Mouse (Mus musculus): ENCODE data around the gene Ptp4a2.
"Not testable (repeated sequence)": the region's sequence is repeated elsewhere in the genome, so short reads cannot be mapped to it uniquely, and the experiment has no call there.

Gene Ptp4a2

GRCm38 (mm10) chr4:129810798-129811604, at the start of gene Ptp4a2:
Gene Ptp4a2, plus strand, starts transcription at chr4:129811219.
- no peak for DNase-seq (ENCODE audit: low spot score in 2 of 2)

- DNase-seq (ENCODE audit: low spot score in 2 of 2): no peak
Measured at GRCm38 (mm10) chr4:129761606-129762005, 49.4 kb upstream of the Ptp4a2 start.

DNA sequence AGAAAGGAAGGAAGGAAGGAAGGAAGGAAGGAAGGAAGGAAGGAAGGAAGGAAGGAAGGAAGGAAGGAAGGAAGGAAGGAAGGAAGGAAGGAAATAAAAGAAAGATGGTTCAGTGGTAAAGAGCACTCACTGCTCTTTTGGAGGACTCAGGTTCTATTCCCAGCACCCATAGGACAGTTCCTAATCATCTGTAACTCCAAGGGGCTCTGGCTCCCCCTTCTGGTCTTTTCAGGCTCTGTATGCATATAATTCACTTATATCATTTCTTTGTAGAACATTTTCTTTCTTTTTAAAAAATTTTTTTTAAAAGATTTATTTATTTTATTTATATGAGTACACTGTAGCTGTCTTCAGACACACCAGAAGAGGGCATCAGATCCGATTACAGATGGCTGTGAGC, 48.5 kb upstream of the Ptp4a2 start:
- DNase-seq (ENCODE audit: low spot score in 2 of 2): not testable (repeated sequence)

GRCm38 (mm10) chr4:129765351-129765750, 45.7 kb upstream of the Ptp4a2 start:
- no peak for DNase-seq (ENCODE audit: low spot score in 2 of 2)

DNA sequence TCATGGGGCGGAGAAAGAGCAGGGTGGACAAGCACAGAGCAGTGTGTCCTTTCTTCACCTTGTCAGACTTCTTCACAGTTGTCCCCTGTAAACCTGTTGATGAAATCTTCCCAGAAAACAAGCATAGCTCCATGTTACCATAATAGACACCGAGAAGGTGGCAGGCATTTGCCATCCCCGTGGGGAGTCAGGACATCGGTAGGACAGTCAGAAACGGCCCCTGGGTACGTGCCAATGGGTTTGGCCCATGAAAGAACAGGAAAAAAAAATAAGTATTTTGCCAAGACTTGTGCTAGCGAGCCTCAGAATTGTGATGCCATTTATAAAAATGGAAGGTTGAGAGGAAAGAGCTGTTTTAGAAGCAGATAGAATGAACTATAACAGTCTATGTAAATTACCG, 43.2 kb upstream of the Ptp4a2 start:
- DNase-seq (ENCODE audit: low spot score in 2 of 2): no peak

- DNase-seq (ENCODE audit: low spot score in 2 of 2): not testable (repeated sequence)
Measured at GRCm38 (mm10) chr4:129768742-129769141, 42.3 kb upstream of the Ptp4a2 start.

- no peak for DNase-seq (ENCODE audit: low spot score in 2 of 2)
Measured at GRCm38 (mm10) chr4:129770600-129770999, 40.4 kb upstream of the Ptp4a2 start.

- DNase-seq (ENCODE audit: low spot score in 2 of 2): no peak
Measured at GRCm38 (mm10) chr4:129771314-129771671, 39.7 kb upstream of the Ptp4a2 start.

- no peak for DNase-seq (ENCODE audit: low spot score in 2 of 2)
Measured at GRCm38 (mm10) chr4:129771672-129772521, 39.1 kb upstream of the Ptp4a2 start.

- DNase-seq (ENCODE audit: low spot score in 2 of 2): peak in 1 of 2 experiments; percentile 48
Measured at GRCm38 (mm10) chr4:129781881-129782675, 28.9 kb upstream of the Ptp4a2 start.

DNA sequence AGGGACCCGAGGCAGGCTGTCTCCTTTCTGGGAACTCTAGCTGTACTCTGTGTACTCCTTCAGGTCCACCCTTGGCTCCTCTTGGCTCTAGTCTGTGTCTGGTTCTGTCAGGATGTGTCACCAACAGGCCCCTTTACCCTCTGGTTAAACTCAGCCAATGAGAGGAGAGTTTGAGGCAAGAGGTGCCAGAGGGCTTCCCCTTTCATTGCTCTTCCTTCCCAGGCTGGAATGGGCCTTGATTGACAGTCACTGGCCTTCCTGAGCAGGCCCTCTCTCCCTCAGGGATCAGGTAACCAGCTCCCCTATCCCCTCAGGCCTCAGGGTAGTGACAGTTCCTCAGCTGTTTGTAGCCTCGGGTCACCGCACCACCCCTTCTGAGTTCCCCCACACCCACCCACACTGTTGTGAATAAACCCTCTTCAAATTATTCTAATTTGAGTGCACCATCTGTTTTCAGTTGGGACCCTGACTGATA, 28.1 kb upstream of the Ptp4a2 start:
- no peak for DNase-seq (ENCODE audit: low spot score in 2 of 2)

DNA sequence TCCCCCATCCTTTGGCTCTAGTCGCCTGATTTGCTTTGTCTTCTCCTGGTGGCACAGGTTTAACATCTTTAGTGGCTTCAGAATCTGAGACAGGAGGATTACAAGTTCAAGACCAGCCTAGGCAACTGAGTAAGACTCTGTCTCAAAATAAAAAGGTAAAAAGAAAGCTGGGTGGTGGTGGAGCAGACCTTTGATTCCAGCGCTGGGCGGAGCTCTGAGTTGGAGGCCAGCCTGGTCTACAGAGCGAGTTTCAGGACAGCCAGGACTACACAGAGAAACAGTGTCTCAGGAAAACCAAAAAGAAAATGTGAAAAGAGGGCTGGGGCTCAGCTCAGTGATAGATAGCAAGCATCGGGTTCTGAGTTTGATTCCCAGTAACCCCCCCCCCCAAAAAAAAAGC, 27.5 kb upstream of the Ptp4a2 start:
- no peak for DNase-seq (ENCODE audit: low spot score in 2 of 2)

- DNase-seq (ENCODE audit: low spot score in 2 of 2): peak in 1 of 2 experiments; percentile 68
Measured at GRCm38 (mm10) chr4:129785178-129785577, 25.8 kb upstream of the Ptp4a2 start.

GRCm38 (mm10) chr4:129788693-129789092, 22.3 kb upstream of the Ptp4a2 start:
- DNase-seq (ENCODE audit: low spot score in 2 of 2): no peak

DNA sequence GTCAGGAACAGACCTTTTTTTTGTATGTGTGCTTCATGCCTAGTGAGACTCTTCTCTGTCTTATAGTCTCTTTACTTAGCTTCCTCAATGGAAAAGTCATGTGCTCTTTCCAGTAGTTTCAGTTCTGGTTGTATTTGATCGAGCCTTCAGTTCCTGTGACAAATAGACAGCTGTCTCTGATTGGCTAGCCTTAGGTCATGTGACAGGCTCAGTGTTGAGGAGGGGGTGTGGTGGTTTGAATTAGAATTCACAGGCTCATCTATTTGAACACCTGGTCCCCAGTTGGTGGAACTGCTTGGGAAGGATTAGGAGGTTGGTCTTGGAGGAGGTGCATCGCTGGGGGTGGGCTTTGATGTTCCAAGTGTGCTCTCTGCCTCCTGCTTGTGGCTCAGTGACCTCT, 21.4 kb upstream of the Ptp4a2 start:
- DNase-seq (ENCODE audit: low spot score in 2 of 2): no peak

GRCm38 (mm10) chr4:129790475-129790874, 20.5 kb upstream of the Ptp4a2 start:
- DNase-seq (ENCODE audit: low spot score in 2 of 2): no peak

DNA sequence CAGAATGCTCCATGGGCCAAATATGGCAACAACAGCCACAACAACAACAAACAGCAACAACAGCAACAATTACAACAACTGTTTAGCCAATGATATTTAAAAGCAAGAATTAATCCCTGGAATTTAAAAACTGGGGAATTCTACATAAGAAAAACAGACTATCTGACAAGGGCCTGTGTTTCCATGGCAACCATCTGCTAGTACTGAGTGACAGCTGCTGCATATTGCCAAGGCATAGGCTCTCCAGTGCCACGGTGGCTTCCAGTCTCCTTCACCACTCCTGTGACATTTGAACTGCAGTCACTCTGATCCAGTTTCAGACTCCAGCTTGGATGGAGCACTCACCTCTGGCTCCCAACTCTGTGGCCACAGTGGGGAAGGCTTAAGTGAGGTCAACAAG, 19.6 kb upstream of the Ptp4a2 start:
- no peak for DNase-seq (ENCODE audit: low spot score in 2 of 2)

GRCm38 (mm10) chr4:129792666-129793202, 18.3 kb upstream of the Ptp4a2 start:
- no peak for DNase-seq (ENCODE audit: low spot score in 2 of 2)

DNA sequence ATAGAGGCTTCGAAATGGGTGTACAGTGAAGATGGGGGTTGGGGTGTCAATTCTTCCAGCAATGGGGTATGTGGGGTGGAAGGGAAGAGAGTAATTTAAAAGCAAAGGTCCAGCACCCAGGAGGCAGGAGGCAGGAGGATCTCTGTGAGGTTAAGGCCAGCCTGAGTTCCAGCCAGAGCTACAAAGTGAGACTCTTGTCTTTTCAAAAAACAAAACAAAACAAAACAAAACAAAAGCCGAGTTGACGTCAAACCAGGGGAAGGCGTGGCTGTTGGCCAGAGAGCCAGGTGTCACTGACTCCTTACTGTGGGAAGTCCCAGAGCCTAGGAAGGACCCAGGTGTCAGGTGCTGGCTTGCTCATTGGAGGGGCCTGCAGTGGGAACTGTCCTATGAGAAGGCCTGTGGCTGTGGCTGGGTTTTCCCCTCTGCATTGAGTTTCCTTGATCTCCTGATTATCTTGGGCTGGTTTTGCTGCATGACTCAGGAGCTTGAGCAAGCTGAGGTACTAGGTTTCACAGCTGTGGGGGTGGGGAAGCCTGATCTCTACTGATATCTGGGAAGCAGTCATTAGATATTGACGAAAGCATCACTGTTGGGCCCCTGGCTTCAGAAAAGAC, 17.2 kb upstream of the Ptp4a2 start:
- DNase-seq (ENCODE audit: low spot score in 2 of 2): no peak

- no peak for DNase-seq (ENCODE audit: low spot score in 2 of 2)
Measured at GRCm38 (mm10) chr4:129795151-129795860, 15.7 kb upstream of the Ptp4a2 start.

GRCm38 (mm10) chr4:129795861-129796260, 15.2 kb upstream of the Ptp4a2 start:
- DNase-seq (ENCODE audit: low spot score in 2 of 2): no peak
